In the genomic region with DNA sequence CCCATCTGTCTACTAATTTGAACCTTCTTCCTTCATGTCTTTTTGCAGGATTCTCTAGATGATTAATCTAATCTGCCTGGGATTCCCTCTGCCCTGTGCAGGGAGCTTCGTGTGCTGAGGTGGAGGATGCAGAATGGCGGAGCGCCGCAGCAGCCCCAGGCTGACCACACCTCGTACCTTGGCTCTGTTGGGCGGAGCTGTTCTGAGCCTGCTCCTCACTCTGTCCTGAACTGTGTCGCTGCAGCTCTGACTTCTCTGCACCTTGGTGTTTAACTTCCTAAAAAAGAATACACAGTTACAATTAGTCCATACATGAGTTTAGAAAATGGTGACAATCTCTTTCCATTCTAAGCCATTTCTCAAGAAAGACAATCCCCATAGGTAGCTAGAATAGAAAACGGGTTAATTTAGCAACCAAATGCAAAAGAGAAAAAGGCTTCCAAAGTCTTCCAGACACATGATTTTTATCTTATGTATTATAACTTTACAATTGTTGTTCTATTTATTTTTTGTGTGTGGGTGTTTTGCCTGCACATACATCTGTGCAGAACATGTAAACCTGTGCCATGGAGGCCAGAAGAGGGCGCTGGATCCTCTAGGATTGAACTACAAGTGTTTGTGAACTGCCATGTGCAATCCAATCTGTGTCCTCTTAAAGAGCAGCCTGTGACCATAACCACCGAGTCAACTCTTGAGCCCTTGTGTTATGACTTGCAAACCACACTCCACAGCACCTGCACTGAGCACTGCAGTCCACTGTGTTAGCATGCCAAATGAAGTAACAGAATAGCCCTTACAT, we compare ENCODE assay signal across 9 mouse cellular contexts. TPM values are rescaled to one million over a fixed set of nuclear protein-coding genes. Genes with fewer than 3 reads are reported as not detected.
DNase-seq lines count a peak whose midpoint lies in the region; ATAC-seq and TF ChIP-seq lines count a peak whose summit lies in the region.
"Had no signal": no experiment of that assay in that cellular context is flagged by ENCODE, and none has a peak within 500 bp of the region (broad histone marks: within the 10 kb centered on the region; RNA-seq: fewer than 3 reads in every experiment).

No protein-coding gene starts in this region.

- no peaks in the 10 kb centered on the region for H3K27me3 ChIP-seq in midbrain, embryonic 11.5 days (ENCODE audit: control insufficient read depth, insufficient read depth, low read length)
- no peaks in the 10 kb centered on the region for H3K27me3 ChIP-seq in midbrain, embryonic 16.5 days (ENCODE audit: control insufficient read depth, insufficient read depth, low read depth, low read length)
- no peaks in the 10 kb centered on the region for H3K27me3 ChIP-seq in heart, postnatal 0 days (ENCODE audit: control insufficient read depth, insufficient read depth, low read length)
- H3K27me3 ChIP-seq: embryonic facial prominence, embryonic 15.5 days had no signal

- WGBS in midbrain, embryonic 11.5 days, result 83% methylated on average over 10 of the region's 10 CpGs
- 77% methylated on average over 10 of the region's 10 CpGs for WGBS in midbrain, embryonic 16.5 days
- 74% methylated on average over 10 of the region's 10 CpGs for WGBS in heart, postnatal 0 days

- H3K9ac ChIP-seq in midbrain, embryonic 11.5 days (ENCODE audit: low read length), result no peak overlapping the region
- no peak overlapping the region for H3K9ac ChIP-seq in midbrain, embryonic 16.5 days (ENCODE audit: low read depth, low read length)
- H3K9ac ChIP-seq in heart, postnatal 0 days (replicated peaks; ENCODE audit: low read depth, low read length), result no peak overlapping the region
- H3K9ac ChIP-seq: embryonic facial prominence, embryonic 15.5 days had no signal

- H3K27ac ChIP-seq in midbrain, embryonic 11.5 days (ENCODE audit: low read depth, low read length), result no peak overlapping the region
- H3K27ac ChIP-seq in midbrain, embryonic 16.5 days (ENCODE audit: low read length), result no peak overlapping the region
- H3K27ac ChIP-seq in cortical plate, adult 2 months (ENCODE audit: insufficient read depth, low read length), result no peak overlapping the region
- H3K27ac ChIP-seq in heart, postnatal 0 days (ENCODE audit: low read depth), result no peak overlapping the region
- H3K27ac ChIP-seq: embryonic facial prominence, embryonic 15.5 days had no signal

- peak; percentile 85 for DNase-seq in midbrain, embryonic 11.5 days (ENCODE audit: low spot score, missing footprints)
- DNase-seq in adipocyte (ENCODE audit: low spot score), result peak; percentile 50
- peak; percentile 53 for DNase-seq in heart, postnatal 0 days (ENCODE audit: low spot score)
- peak; percentile 81 to 89 for DNase-seq in left cerebral cortex, adult 18-20 months (ENCODE audit: low spot score in 2 of 2)
- peak; percentile 74 for DNase-seq in retina, postnatal 1 day
- no peak for DNase-seq in yolk sac, embryonic 10.5 days (ENCODE audit: low spot score)

- H3K36me3 ChIP-seq in midbrain, embryonic 11.5 days (ENCODE audit: control insufficient read depth, insufficient read depth, low read length), result peaks cover 19% of the 10 kb centered on the region
- peaks cover 21% of the 10 kb centered on the region for H3K36me3 ChIP-seq in midbrain, embryonic 16.5 days (ENCODE audit: control insufficient read depth, insufficient read depth, low read length)
- H3K36me3 ChIP-seq in heart, postnatal 0 days (replicated peaks; ENCODE audit: control insufficient read depth, insufficient read depth, low read length), result peaks cover 62% of the 10 kb centered on the region

- TF ChIP-seq EP300 in heart, postnatal 0 days (IDR thresholded peaks at IDR 0.05; ENCODE audit: low read depth), result no peak

- TF ChIP-seq CTCF in cortical plate, adult 2 months (IDR thresholded peaks at IDR 0.05; ENCODE audit: extremely low read depth, insufficient read depth, low read length), result peak; percentile 80
- TF ChIP-seq CTCF in heart, postnatal 0 days (IDR thresholded peaks at IDR 0.05; ENCODE audit: low read depth), result peak; percentile 56

- no peaks in the 10 kb centered on the region for H3K4me1 ChIP-seq in midbrain, embryonic 11.5 days (ENCODE audit: control insufficient read depth, insufficient read depth, low read length)
- H3K4me1 ChIP-seq in midbrain, embryonic 16.5 days (ENCODE audit: control insufficient read depth, insufficient read depth, low read length), result no peaks in the 10 kb centered on the region
- H3K4me1 ChIP-seq in cortical plate, adult 2 months (ENCODE audit: control insufficient read depth, insufficient read depth, low read length), result peaks cover 1% of the 10 kb centered on the region; the same call in 1 of the 2 replicates
- no peaks in the 10 kb centered on the region for H3K4me1 ChIP-seq in heart, postnatal 0 days (ENCODE audit: control insufficient read depth, insufficient read depth)
- H3K4me1 ChIP-seq: embryonic facial prominence, embryonic 15.5 days had no signal

- H3K9me3 ChIP-seq in midbrain, embryonic 11.5 days (ENCODE audit: control insufficient read depth, low read length), result no peaks in the 10 kb centered on the region
- no peaks in the 10 kb centered on the region for H3K9me3 ChIP-seq in midbrain, embryonic 16.5 days (replicated peaks; ENCODE audit: control insufficient read depth, low read length, poor library complexity, severe bottlenecking)
- no peaks in the 10 kb centered on the region for H3K9me3 ChIP-seq in heart, postnatal 0 days (replicated peaks; ENCODE audit: control insufficient read depth, low read length)
- H3K9me3 ChIP-seq: embryonic facial prominence, embryonic 15.5 days had no signal

- H3K4me3 ChIP-seq in midbrain, embryonic 11.5 days (ENCODE audit: low read depth, low read length), result no peak overlapping the region
- H3K4me3 ChIP-seq in midbrain, embryonic 16.5 days (ENCODE audit: low read depth, low read length), result no peak overlapping the region
- no peak overlapping the region for H3K4me3 ChIP-seq in cortical plate, adult 2 months (ENCODE audit: insufficient read depth, low read length)
- H3K4me3 ChIP-seq in heart, postnatal 0 days (ENCODE audit: low read depth, low read length), result no peak overlapping the region
- H3K4me3 ChIP-seq: embryonic facial prominence, embryonic 15.5 days had no signal

- no peak overlapping the region for H3K4me2 ChIP-seq in midbrain, embryonic 11.5 days
- H3K4me2 ChIP-seq in midbrain, embryonic 16.5 days (ENCODE audit: low read length), result no peak overlapping the region
- no peak overlapping the region for H3K4me2 ChIP-seq in heart, postnatal 0 days (ENCODE audit: low read depth, low read length)
- H3K4me2 ChIP-seq: embryonic facial prominence, embryonic 15.5 days had no signal

- no peak for TF ChIP-seq POLR2A in cortical plate, adult 2 months (IDR thresholded peaks at IDR 0.05; ENCODE audit: extremely low read depth, insufficient read depth, low read length)

- no peak for ATAC-seq in midbrain, embryonic 11.5 days (ENCODE audit: low FRiP score)
- no peak for ATAC-seq in midbrain, embryonic 16.5 days
- no peak for ATAC-seq in heart, postnatal 0 days (ENCODE audit: insufficient read depth, low read depth)

RNA-seq across cellular contexts. Expression of gene Rnf169, which starts 53.1 kb away (rescaled TPM):
- polyA plus RNA-seq in midbrain, embryonic 11.5 days (2014; fragmentation: Nextera tagmentation; extraction: Ambion mirVana), result 6.5 and 6.6 TPM in 2 replicates
- polyA plus RNA-seq in midbrain, embryonic 16.5 days (2015; fragmentation: Nextera tagmentation; extraction: Ambion mirVana), result 4.3 and 4.4 TPM in 2 replicates
- polyA plus RNA-seq in cortical plate, adult 2 months (2012; rRNA removed), result 23.7 TPM in 2 replicates
- total RNA-seq in heart, postnatal 0 days (2014; rRNA removed; ENCODE audit: low replicate concordance), result 11.0 and 11.5 TPM in 2 replicates
- 2.1 and 2.3 TPM in 2 replicates for polyA plus RNA-seq in heart, postnatal 0 days (2015; fragmentation: Nextera tagmentation; extraction: Ambion mirVana)
- total RNA-seq in left cerebral cortex, adult 18-20 months (2021), result 10 to 100 TPM; 45.6 to 47.4 TPM
